Mouse (Mus musculus) midbrain, embryonic 16.5 days (tissue): ENCODE measurements at regions not wholly inside any gene's neighbourhood (a gene's known extent, or its start where the extent isn't known, plus 50 kb on each side); places are given as distances from the start of the nearest gene placed in this dataset.

Source experiments
- ATAC-seq: fragments of 200-750 bp; cut with Nextera tagmentation; 2 replicates; pipeline ENCODE4 v1.8.0; 2017; ENCODE audit warnings: moderate TSS enrichment
- H3K27ac ChIP-seq: fragments of 300-500 bp; sonication (generic); 2 replicates; pipeline ENCODE4 v1.5.1; 2014; ENCODE audit warnings: mild to moderate bottlenecking, low read length, mixed read lengths
- H3K27me3 ChIP-seq: fragments of 300-500 bp; sonication (generic); 2 replicates; pipeline ENCODE4 v1.6.1; 2014; ENCODE audit warnings: low read depth, low read length, mixed read lengths; ENCODE audit not compliant: control insufficient read depth, insufficient read depth
- H3K36me3 ChIP-seq: fragments of 300-500 bp; sonication (generic); 2 replicates; pipeline ENCODE4 v1.6.1; 2014; ENCODE audit warnings: mild to moderate bottlenecking, low read length, moderate library complexity, mixed read lengths; ENCODE audit not compliant: control insufficient read depth, insufficient read depth
- H3K4me1 ChIP-seq: fragments of 300-500 bp; sonication (generic); 2 replicates; pipeline ENCODE4 v1.6.1; 2014; ENCODE audit warnings: mild to moderate bottlenecking, low read length, mixed read lengths; ENCODE audit not compliant: control insufficient read depth, insufficient read depth
- H3K4me2 ChIP-seq: fragments of 300-500 bp; sonication (generic); 2 replicates; pipeline ENCODE4 v1.6.1; 2014; ENCODE audit warnings: mild to moderate bottlenecking, low read length, mixed read lengths
- H3K4me3 ChIP-seq: fragments of 300-500 bp; sonication (generic); 2 replicates; pipeline ENCODE4 v1.5.1; 2014; ENCODE audit warnings: low read depth, mild to moderate bottlenecking, low read length, moderate library complexity, mixed read lengths
- H3K9ac ChIP-seq: fragments of 300-500 bp; sonication (generic); 2 replicates; pipeline ENCODE4 v1.6.1; 2014; ENCODE audit warnings: low read depth, low read length, mixed read lengths
- H3K9me3 ChIP-seq: fragments of 300-500 bp; sonication (generic); replicated peaks from 2 replicates; pipeline ENCODE4 v1.6.1; 2014; ENCODE audit warnings: mild to moderate bottlenecking, low read length, mixed read lengths; ENCODE audit not compliant: control insufficient read depth, poor library complexity, severe bottlenecking
- WGBS: fragments of 180-500 bp; shearing (Covaris S2); extraction: QIAGEN DNeasy Blood & Tissue Kit; methylation state at CpG from one replicate; pipeline ENCODE4 v1.1.7; 2014; 5-methylcytosine and 5-hydroxymethylcytosine counted together

GRCm38 (mm10) chr16:93533205-93533604, 70.7 kb downstream of the Setd4 start:
- no peaks in the 10 kb centered on the region for H3K27me3 ChIP-seq
- no peak overlapping the region for H3K4me3 ChIP-seq
- H3K36me3 ChIP-seq = no peaks in the 10 kb centered on the region
- H3K9ac ChIP-seq = no peak overlapping the region
- no peaks in the 10 kb centered on the region for H3K4me1 ChIP-seq
- H3K27ac ChIP-seq = no peak overlapping the region
- 20% methylated on average over 4 of the region's 4 CpGs for WGBS
- H3K4me2 ChIP-seq = no peak overlapping the region
- ATAC-seq = no peak
- H3K9me3 ChIP-seq = no peaks in the 10 kb centered on the region

DNA sequence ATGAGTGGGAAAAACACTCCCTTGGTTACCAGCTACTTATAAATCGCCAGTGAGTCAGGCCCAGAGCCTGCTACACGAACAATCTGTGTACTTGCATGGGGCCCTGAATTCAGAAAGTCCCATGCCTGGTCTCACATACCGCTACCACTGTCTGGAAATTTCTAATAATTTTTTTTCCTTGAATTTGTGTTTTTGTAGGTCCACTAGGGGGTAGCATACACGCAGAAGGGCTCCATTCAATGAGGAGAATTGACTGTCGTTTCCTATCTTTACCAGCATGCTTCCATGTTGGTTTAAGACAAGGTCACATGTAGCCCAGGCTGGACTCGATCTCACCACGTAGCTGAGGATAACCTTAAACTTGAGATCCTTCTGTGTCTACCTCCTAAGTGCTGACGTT, 71.9 kb downstream of the Setd4 start:
- no peak overlapping the region for H3K27ac ChIP-seq
- no peaks in the 10 kb centered on the region for H3K4me1 ChIP-seq
- H3K36me3 ChIP-seq = no peaks in the 10 kb centered on the region
- no peak overlapping the region for H3K4me3 ChIP-seq
- no peaks in the 10 kb centered on the region for H3K9me3 ChIP-seq
- no peak for ATAC-seq
- 84% methylated on average over 8 of the region's 8 CpGs for WGBS
- no peaks in the 10 kb centered on the region for H3K27me3 ChIP-seq
- no peak overlapping the region for H3K4me2 ChIP-seq
- H3K9ac ChIP-seq = no peak overlapping the region

DNA sequence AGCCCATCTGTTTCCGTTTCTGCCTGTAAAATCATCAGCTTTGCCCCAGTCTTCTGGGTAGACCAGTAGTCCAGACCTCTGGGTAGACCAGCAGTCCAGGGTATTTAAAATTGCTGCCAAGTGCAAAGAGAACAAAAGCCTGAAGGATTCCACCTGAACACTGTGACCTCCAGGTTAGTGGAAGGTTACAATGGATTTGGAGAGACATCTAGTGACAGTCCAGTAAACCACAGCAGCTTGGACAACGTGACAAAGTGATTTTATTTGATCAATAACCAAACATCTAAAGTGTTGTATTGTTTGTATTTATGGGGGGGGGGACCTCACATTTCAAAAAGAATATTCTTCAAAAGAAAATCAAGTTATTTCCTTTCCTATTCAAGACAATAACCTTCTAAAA, 81.4 kb downstream of the Setd4 start:
- Histone ChIP-seq H3K27ac (no peak overlapping the region), H3K9me3 (no peaks in the 10 kb centered on the region), H3K4me1 (no peaks in the 10 kb centered on the region), H3K4me3 (no peak overlapping the region), H3K4me2 (no peak overlapping the region), H3K27me3 (no peaks in the 10 kb centered on the region), H3K9ac (no peak overlapping the region), H3K36me3 (no peaks in the 10 kb centered on the region)
- ATAC-seq = no peak
- 76% methylated on average over 2 of the region's 2 CpGs for WGBS

- Histone ChIP-seq H3K27ac (no peak overlapping the region), H3K9me3 (no peaks in the 10 kb centered on the region), H3K4me2 (no peak overlapping the region), H3K4me3 (no peak overlapping the region), H3K4me1 (no peaks in the 10 kb centered on the region), H3K27me3 (no peaks in the 10 kb centered on the region), H3K9ac (no peak overlapping the region), H3K36me3 (no peaks in the 10 kb centered on the region)
- no peak for ATAC-seq
- WGBS = 82% methylated on average over 3 of the region's 3 CpGs
Measured at GRCm38 (mm10) chr16:93520481-93520880, 83.4 kb downstream of the Setd4 start.

DNA sequence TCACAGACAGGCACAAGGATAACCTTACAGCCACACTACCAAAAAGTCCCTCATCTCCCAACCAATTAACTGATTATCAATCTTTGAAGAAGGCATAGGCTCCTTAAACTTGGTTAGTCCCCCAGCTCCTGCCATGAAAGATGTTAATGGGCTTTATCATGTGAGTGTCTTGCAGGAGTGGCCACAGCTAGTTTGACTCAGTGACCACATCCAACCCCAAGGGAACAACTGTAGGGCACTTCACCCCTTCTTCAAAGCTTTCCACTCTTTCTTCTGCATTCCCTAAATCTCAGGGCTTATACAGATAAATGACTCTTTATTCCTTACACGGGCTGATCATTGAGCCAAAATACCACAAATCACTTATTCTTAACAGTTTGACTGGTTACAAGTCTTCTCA, 85.2 kb downstream of the Setd4 start:
- Histone ChIP-seq H3K4me1 (no peaks in the 10 kb centered on the region), H3K27ac (no peak overlapping the region), H3K27me3 (no peaks in the 10 kb centered on the region), H3K9me3 (no peaks in the 10 kb centered on the region), H3K4me2 (no peak overlapping the region), H3K36me3 (no peaks in the 10 kb centered on the region), H3K9ac (no peak overlapping the region), H3K4me3 (no peak overlapping the region)
- no peak for ATAC-seq
- WGBS = 90% methylated on average over 1 of the region's 1 CpGs

DNA sequence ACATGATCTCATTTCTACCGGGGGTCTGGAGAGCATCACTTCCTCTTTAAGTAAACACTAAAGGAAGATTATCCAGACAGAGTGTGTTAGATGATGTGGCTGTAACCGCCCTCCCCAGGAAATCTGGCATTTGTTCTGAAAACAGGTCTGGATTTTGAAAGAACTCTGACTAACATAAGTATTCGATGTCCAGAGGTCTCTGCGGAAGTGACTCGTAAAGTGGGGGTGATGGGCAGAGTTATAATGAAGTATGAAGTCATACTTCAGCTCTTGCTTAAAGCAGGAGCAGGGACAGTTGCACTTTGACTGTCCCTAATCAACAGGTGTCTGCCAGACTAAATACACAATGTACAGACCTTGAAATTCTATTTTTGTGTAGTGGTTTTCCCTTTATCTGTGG, 87.1 kb downstream of the Setd4 start:
- no peak overlapping the region for H3K4me2 ChIP-seq
- no peak for ATAC-seq
- H3K36me3 ChIP-seq = no peaks in the 10 kb centered on the region
- H3K27me3 ChIP-seq = no peaks in the 10 kb centered on the region
- H3K9me3 ChIP-seq = no peaks in the 10 kb centered on the region
- H3K27ac ChIP-seq = no peak overlapping the region
- H3K4me3 ChIP-seq = no peak overlapping the region
- 78% methylated on average over 5 of the region's 5 CpGs for WGBS
- H3K4me1 ChIP-seq = no peaks in the 10 kb centered on the region
- no peak overlapping the region for H3K9ac ChIP-seq

DNA sequence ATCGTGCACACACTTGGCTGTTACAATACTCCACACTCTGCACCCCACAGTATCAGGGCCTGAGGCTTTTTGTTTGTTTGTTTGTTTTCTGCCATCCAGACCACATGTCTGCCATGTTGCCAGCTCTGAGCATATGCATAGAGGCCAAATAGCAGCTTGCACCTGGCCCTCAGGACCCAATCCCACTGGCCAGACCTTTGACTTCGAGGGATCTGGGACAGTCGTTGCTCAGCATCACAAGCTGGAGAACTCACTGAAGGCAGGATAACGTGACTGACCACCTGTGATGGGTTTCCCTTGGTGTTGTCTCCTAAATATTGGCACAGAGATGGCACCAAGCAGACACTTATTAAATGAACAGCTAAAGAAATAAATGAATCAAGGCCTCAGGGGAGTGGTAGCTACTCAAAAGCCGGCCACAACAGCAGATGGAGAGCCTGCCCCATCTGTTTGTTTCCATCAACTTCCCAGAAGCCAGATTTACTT, 88.4 kb downstream of the Setd4 start:
- no peak overlapping the region for H3K4me2 ChIP-seq
- H3K9ac ChIP-seq = no peak overlapping the region
- WGBS = 68% methylated on average over 5 of the region's 5 CpGs
- no peaks in the 10 kb centered on the region for H3K36me3 ChIP-seq
- no peak for ATAC-seq
- no peaks in the 10 kb centered on the region for H3K9me3 ChIP-seq
- no peaks in the 10 kb centered on the region for H3K4me1 ChIP-seq
- H3K27ac ChIP-seq = no peak overlapping the region
- no peaks in the 10 kb centered on the region for H3K27me3 ChIP-seq
- H3K4me3 ChIP-seq = no peak overlapping the region

DNA sequence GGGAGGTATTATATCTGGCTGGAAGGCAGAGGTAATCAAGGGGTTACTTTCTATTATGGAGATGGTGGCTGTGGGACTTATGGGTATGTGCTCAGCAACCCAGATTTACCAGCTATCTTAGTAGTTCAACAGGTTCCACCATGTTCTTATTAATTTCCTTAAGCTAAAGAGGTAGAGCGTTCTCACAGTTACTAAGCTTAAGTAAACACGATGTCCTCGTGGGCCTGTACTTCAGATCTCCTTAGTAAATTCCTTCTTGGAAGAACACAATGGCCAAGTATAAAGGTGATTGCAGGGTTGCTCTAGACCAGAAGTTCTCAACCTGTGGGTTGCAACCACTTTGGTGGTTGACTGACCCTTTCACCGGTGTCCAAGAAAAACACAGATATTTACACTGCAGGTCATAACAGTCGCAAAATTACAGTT, 90.2 kb downstream of the Setd4 start:
- Histone ChIP-seq H3K9ac (no peak overlapping the region), H3K9me3 (no peaks in the 10 kb centered on the region), H3K4me3 (no peak overlapping the region), H3K27ac (no peak overlapping the region), H3K27me3 (no peaks in the 10 kb centered on the region), H3K4me1 (no peaks in the 10 kb centered on the region), H3K4me2 (no peak overlapping the region), H3K36me3 (no peaks in the 10 kb centered on the region)
- 92% methylated on average over 5 of the region's 5 CpGs for WGBS
- ATAC-seq = no peak

- H3K27ac ChIP-seq = no peak overlapping the region
- H3K36me3 ChIP-seq = no peaks in the 10 kb centered on the region
- no peak for ATAC-seq
- no peaks in the 10 kb centered on the region for H3K27me3 ChIP-seq
- no peak overlapping the region for H3K4me2 ChIP-seq
- H3K4me3 ChIP-seq = no peak overlapping the region
- 86% methylated on average over 4 of the region's 4 CpGs for WGBS
- no peak overlapping the region for H3K9ac ChIP-seq
- H3K4me1 ChIP-seq = no peaks in the 10 kb centered on the region
- H3K9me3 ChIP-seq = no peaks in the 10 kb centered on the region
Measured at GRCm38 (mm10) chr16:93511988-93512387, 91.9 kb downstream of the Setd4 start.

DNA sequence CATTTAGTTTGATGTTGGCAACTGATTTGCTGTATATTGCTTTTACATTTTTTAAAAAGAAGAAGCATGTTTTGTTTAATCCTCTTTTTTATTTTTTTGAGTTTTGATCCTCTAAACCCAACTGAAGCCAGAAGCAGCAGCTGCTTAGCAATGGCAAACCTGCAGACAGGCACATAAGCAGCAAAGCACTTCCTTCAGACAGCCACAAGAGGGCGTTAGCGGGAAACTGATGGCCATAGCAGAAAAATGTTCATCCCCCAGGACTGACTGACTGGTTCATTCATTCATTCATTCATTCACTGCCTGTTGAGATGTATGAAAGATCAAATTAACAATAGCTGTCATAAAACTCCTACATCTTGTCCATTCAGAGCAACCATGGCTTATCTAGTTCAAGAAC, 92.3 kb downstream of the Setd4 start:
- Histone ChIP-seq H3K4me3 (no peak overlapping the region), H3K4me1 (no peaks in the 10 kb centered on the region), H3K27me3 (no peaks in the 10 kb centered on the region)

More for the DNA sequence above, 92.3 kb downstream of the Setd4 start:
- Histone ChIP-seq H3K36me3 (no peaks in the 10 kb centered on the region), H3K9ac (no peak overlapping the region), H3K9me3 (no peaks in the 10 kb centered on the region), H3K27ac (no peak overlapping the region), H3K4me2 (no peak overlapping the region)
- WGBS = 2% methylated on average over 2 of the region's 2 CpGs
- no peak for ATAC-seq
